Mouse (Mus musculus) intestine, embryonic 16.5 days (tissue): Measurements from ENCODE around the gene Setd7. TPM values are rescaled to one million over a fixed set of nuclear protein-coding genes. Genes with fewer than 3 reads are reported as not detected.

Source experiments
- ATAC-seq: fragments of 200-750 bp; cut with Nextera tagmentation; 2 replicates; pipeline ENCODE4 v1.8.0; 2017; ENCODE audit warnings: moderate TSS enrichment, moderate library complexity
- H3K27ac ChIP-seq: fragments of 300-500 bp; sonication (generic); 2 replicates; pipeline ENCODE4 v1.5.1; 2014; ENCODE audit warnings: mild to moderate bottlenecking, low read length
- H3K27me3 ChIP-seq: fragments of 300-500 bp; sonication (generic); replicated peaks from 2 replicates; pipeline ENCODE4 v1.6.1; 2014; ENCODE audit warnings: low read length, control low read depth, mixed read lengths; ENCODE audit not compliant: control insufficient read depth, insufficient read depth
- H3K36me3 ChIP-seq: fragments of 300-500 bp; sonication (generic); 2 replicates; pipeline ENCODE4 v1.6.1; 2014; ENCODE audit warnings: low read length, control low read depth; ENCODE audit not compliant: control insufficient read depth, insufficient read depth
- H3K4me1 ChIP-seq: fragments of 300-500 bp; sonication (generic); 2 replicates; pipeline ENCODE4 v1.6.1; 2014; ENCODE audit warnings: low read length, control low read depth, mixed read lengths; ENCODE audit not compliant: control insufficient read depth, insufficient read depth
- H3K4me2 ChIP-seq: fragments of 300-500 bp; sonication (generic); 2 replicates; pipeline ENCODE4 v1.6.1; 2014; ENCODE audit warnings: low read depth, low read length, control low read depth
- H3K4me3 ChIP-seq: fragments of 300-500 bp; sonication (generic); 2 replicates; pipeline ENCODE4 v1.5.1; 2014; ENCODE audit warnings: mild to moderate bottlenecking, low read length
- H3K9ac ChIP-seq: fragments of 300-500 bp; sonication (generic); 2 replicates; pipeline ENCODE4 v1.6.1; 2014; ENCODE audit warnings: low read depth, low read length
- H3K9me3 ChIP-seq: fragments of 300-500 bp; sonication (generic); 2 replicates; pipeline ENCODE4 v1.6.1; 2016; ENCODE audit warnings: low read length, control low read depth; ENCODE audit not compliant: control insufficient read depth
- WGBS: fragments of 180-500 bp; shearing (Covaris S2); extraction: QIAGEN DNeasy Blood & Tissue Kit; methylation state at CpG from one replicate; pipeline ENCODE4 v1.1.7; 2014; 5-methylcytosine and 5-hydroxymethylcytosine counted together
- polyA plus RNA-seq: library from polyadenylated mRNA; unstranded; fragments of >200 nt; fragmentation: Nextera tagmentation; extraction: Ambion mirVana; gene quantifications from 2 replicates; pipeline ENCODE4 v1.2.1, GENCODE M21; 2015

The Setd7 gene
- polyA plus RNA-seq, 1 experiment from 2014 or later, result 1.8 TPM

DNA sequence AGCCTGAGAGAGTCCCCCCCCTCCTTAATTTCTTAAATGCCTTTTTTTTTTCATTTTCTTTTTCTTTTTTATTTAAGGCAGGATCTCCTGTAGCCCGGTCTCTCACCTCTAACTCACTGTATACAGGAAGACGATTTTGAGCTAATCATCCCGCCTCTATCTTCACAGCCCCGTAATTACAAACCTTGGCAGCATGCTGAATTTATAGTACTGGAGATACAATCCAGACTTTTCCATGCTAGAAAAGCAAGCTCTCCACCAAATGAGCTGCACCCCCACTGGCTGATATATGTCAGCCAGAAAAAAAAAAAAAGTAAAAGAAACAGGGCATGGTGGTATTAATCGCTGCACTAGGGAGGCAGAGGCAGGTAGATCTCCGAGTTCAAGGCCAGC lies 1.3 kb upstream of the Setd7 start:
- Histone ChIP-seq H3K4me1 (peaks cover 13% of the 10 kb centered on the region), H3K9me3 (no peaks in the 10 kb centered on the region), H3K9ac (no peak overlapping the region), H3K27me3 (no peaks in the 10 kb centered on the region), H3K4me2 (peak overlapping the region; percentile 98), H3K36me3 (peaks cover 4% of the 10 kb centered on the region; the same call in 1 of the 2 replicates), H3K4me3 (peak overlapping the region; percentile 84; the same call in 1 of the 2 replicates), H3K27ac (no peak overlapping the region)
- 55% methylated on average over 6 of the region's 6 CpGs for WGBS
- no peak for ATAC-seq

DNA sequence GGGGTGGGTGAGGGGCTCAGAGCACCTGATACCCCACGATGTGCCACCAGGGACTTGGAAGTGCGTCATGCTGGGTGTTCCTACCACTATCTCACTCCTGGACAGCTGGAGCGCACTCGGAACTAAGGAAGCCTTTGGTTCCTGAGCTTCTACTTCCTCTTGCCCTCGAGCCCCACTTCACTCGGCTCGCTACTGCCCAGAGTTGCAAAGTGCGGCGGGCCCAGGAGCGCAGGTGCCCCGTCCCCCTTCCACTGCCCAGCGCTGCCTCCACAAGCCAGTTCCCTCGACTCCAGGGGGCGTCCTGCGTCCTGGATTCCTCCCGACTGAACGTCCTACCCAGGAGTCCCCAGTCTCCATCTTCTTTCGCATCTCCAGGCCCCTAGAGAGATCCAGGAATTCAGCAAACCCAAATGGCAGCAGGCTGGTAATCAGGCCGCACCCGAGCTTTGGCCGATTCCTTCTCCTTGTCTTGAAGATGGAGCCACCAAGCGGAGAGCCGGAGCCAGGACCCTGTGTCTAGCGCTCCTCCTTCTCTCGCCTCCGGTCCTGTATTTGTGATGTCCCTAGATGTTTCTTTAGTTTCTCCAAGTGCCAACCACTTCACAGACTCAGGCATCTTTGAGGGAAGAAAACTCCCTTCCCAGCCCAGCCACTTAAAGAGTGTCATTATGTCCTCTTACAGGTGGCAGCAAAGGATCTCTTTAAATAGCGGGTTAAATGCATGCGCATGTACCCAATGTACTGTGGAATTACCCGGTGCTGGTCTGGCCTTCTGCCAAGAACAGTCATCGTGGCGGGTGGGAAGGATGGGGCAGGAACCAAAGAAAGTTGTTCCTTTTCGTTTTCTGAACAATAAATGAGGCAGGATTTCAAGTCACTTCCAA lies 672 bp upstream of the Setd7 start:
- Histone ChIP-seq H3K9ac (peak overlapping the region; percentile 90), H3K4me2 (peak overlapping the region; percentile 98), H3K4me1 (peaks cover 13% of the 10 kb centered on the region), H3K27me3 (no peaks in the 10 kb centered on the region), H3K27ac (peak overlapping the region; percentile 94), H3K36me3 (peaks cover 4% of the 10 kb centered on the region; the same call in 1 of the 2 replicates), H3K4me3 (peak overlapping the region; percentile 84), H3K9me3 (no peaks in the 10 kb centered on the region)
- peak; percentile 58 for ATAC-seq
- under 1% methylated on average over 32 of the region's 32 CpGs for WGBS

DNA sequence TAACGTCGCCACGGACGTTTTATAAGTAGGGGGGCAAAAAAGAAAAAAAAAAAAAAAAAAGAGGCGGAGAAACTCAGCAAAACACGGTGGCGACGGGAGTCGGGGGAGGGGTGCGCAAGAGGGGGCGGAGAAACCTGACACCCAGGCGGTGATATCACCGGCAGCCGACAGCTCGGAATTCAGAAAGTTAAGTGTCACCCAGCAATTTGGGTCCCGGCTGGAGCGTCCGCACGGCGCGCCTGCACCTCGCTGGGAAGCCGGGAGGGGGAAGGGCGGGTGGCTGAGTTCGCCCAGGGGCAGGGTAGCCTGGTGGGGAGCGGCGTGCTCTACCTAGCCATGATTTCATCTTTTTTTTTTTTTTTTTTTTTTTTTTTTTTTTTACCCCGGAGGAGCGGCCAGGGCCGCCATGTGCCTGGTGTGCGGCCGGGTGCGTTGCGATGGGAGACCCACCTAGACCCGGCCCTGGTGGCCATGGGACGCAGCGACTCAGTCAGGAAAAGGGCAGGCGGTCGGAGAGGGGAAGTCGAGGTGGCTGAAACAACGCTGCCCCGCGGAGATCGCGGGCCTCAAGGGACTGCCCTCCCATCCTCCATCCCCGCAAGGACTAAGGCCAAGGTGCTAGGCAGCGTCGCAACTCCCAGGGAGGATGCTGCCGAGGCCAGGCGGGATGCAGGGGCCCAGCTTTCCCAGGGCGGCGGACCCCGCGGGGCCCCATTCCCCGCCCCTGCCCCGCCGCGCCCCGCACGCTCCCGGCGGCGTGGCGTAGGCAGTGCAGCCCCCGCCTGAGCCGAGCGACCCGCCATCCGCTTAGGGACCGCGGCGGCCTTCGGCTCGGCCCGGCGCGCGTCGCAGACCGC lies 857 bp downstream of the Setd7 start:
- ATAC-seq, result peak; percentile 56
- Histone ChIP-seq H3K9ac (peak overlapping the region; percentile 90), H3K4me2 (peak overlapping the region; percentile 98), H3K27me3 (no peaks in the 10 kb centered on the region), H3K27ac (peak overlapping the region; percentile 94), H3K4me1 (peaks cover 13% of the 10 kb centered on the region), H3K36me3 (peaks cover 4% of the 10 kb centered on the region; the same call in 1 of the 2 replicates), H3K4me3 (peak overlapping the region; percentile 84), H3K9me3 (no peaks in the 10 kb centered on the region)
- under 1% methylated on average over 72 of the region's 80 CpGs for WGBS

DNA sequence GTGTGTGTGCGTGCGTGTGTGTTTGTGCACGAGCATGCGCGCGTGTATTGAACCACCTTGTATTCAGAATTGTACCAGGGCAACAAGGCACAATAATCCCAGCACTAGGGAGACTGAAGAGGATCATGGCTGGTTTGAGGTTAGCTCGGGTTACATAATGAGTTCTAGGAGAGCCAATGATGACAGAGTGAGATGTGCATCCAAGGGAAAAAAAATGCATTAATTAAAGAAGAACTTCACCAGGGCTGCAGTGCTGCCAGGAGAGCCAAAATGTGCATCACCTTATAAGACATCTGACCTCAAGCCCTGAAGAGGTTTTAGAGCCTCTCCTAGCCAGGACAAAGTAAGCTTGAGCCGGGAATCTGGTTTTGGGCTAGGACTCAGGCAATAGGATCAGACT lies 5.1 kb downstream of the Setd7 start:
- no peak overlapping the region for H3K9ac ChIP-seq
- peaks cover 22% of the 10 kb centered on the region for H3K4me1 ChIP-seq
- H3K9me3 ChIP-seq, result no peaks in the 10 kb centered on the region
- 82% methylated on average over 8 of the region's 8 CpGs for WGBS
- no peak overlapping the region for H3K4me2 ChIP-seq
- peaks cover 4% of the 10 kb centered on the region; the same call in 1 of the 2 replicates for H3K36me3 ChIP-seq
- no peak for ATAC-seq
- no peak overlapping the region for H3K4me3 ChIP-seq
- H3K27ac ChIP-seq, result no peak overlapping the region
- no peaks in the 10 kb centered on the region for H3K27me3 ChIP-seq

DNA sequence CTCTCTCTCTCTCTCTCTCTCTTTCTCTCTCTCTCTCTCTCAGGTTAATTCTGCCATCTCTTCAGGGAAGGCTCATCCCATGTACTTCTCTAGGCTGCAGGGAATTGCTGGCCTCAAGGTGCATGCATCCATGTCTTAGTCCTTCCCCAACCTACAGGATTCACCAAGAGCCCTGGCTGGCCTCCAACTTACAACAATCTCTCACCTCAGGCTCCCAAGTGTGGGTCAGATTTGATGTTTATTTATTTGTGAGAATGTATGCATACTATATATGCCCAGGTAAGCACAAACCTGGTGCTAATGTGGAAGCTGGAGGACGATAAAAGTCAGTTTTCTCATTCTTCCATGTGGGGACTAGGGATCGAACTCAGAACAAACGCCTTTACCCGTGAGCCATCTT lies 5.8 kb downstream of the Setd7 start:
- H3K4me1 ChIP-seq, result peaks cover 22% of the 10 kb centered on the region
- no peaks in the 10 kb centered on the region for H3K9me3 ChIP-seq
- WGBS, result 88% methylated on average over 4 of the region's 4 CpGs
- no peaks in the 10 kb centered on the region for H3K27me3 ChIP-seq
- no peak overlapping the region for H3K27ac ChIP-seq
- no peak for ATAC-seq
- no peak overlapping the region for H3K4me3 ChIP-seq
- H3K9ac ChIP-seq, result no peak overlapping the region
- no peak overlapping the region for H3K4me2 ChIP-seq
- peaks cover 4% of the 10 kb centered on the region; the same call in 1 of the 2 replicates for H3K36me3 ChIP-seq

DNA sequence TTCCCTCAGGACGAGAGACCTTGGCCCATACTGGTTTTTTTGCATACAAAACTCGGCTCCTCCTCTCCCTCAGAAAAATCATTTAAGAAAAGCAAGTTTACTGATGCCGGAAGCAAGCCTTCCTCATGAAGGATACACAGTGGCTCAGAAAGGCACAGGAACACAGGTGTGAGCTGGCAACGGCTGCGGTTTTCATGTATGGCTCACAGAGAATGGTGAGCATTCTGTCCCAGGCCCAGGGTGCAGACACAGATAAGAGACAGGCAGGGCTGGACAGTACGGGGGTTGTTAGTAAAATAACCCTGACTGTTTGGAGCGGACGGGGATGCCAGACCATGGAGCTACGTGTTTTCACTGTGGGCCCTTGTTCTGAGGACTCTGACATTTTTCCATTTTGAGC lies 6.6 kb downstream of the Setd7 start:
- no peaks in the 10 kb centered on the region for H3K27me3 ChIP-seq
- peaks cover 22% of the 10 kb centered on the region for H3K4me1 ChIP-seq
- ATAC-seq, result no peak
- no peak overlapping the region for H3K9ac ChIP-seq
- no peaks in the 10 kb centered on the region for H3K9me3 ChIP-seq
- H3K4me2 ChIP-seq, result no peak overlapping the region
- H3K36me3 ChIP-seq, result peaks cover 4% of the 10 kb centered on the region; the same call in 1 of the 2 replicates
- H3K4me3 ChIP-seq, result no peak overlapping the region
- 68% methylated on average over 9 of the region's 9 CpGs for WGBS
- no peak overlapping the region for H3K27ac ChIP-seq

DNA sequence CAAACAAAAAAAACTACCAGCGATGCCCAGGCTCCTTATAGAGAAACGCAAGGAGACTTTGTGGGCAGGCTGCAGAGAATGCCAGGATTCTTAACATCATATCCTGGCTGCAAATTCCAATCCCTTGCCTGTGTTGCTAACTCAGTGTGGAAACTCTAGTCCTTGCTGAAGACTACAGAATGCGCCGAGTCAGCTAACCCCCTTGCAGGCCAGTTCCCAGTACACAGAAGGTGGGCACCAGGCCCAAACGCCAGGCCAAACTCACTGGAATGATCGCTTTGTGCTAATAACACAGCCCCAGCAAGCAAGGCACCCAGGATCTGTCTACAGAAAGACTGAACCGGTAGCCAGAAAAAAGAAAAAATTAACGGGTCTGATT lies 7.2 kb downstream of the Setd7 start:
- H3K36me3 ChIP-seq, result peaks cover 4% of the 10 kb centered on the region; the same call in 1 of the 2 replicates
- H3K27me3 ChIP-seq, result no peaks in the 10 kb centered on the region
- H3K4me2 ChIP-seq, result no peak overlapping the region
- H3K4me3 ChIP-seq, result no peak overlapping the region
- 54% methylated on average over 8 of the region's 8 CpGs for WGBS
- no peak overlapping the region for H3K9ac ChIP-seq
- H3K9me3 ChIP-seq, result no peaks in the 10 kb centered on the region
- peaks cover 24% of the 10 kb centered on the region for H3K4me1 ChIP-seq
- ATAC-seq, result no peak
- H3K27ac ChIP-seq, result no peak overlapping the region

DNA sequence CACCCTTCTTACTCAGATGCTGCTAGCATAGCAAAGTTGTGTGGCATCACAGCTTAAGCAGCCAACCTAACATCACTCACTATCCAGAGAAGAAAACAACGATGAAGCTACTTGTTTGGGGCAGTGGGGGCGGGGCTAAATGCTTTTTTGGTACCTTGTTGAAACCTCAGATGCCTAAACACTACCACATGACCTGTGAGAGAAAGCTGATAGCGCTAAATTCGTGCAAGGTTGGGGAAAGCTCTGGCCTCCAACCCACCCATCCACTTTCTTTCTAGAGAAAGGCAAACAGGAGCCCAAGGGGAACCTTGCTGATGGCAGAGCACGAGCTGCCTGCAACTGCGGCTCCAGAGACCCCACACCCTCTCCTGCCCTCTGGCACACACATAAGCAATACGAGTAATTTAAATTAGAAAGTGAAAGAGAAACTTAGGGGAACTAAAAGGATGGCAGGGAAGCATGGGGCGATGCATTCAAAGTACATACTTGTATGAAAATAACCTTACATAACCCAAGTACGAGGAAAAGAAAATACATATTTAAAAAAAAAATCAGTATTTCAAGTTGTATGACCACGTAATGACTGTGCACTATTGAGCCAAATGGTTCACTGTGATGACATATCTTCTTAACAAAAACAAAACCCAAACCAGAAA lies 7.7 kb downstream of the Setd7 start:
- WGBS, result 48% methylated on average over 10 of the region's 10 CpGs
- peaks cover 20% of the 10 kb centered on the region for H3K4me1 ChIP-seq
- H3K9me3 ChIP-seq, result no peaks in the 10 kb centered on the region
- no peaks in the 10 kb centered on the region for H3K27me3 ChIP-seq
- H3K27ac ChIP-seq, result no peak overlapping the region
- H3K4me2 ChIP-seq, result peak overlapping the region; percentile 21; the same call in 1 of the 2 replicates
- 0 out of 2 replicates have a peak, but pooled peaks have one; percentile 43 for ATAC-seq
- H3K4me3 ChIP-seq, result no peak overlapping the region
- H3K9ac ChIP-seq, result peak overlapping the region; percentile 4; the same call in 1 of the 2 replicates
- peaks cover 4% of the 10 kb centered on the region; the same call in 1 of the 2 replicates for H3K36me3 ChIP-seq

DNA sequence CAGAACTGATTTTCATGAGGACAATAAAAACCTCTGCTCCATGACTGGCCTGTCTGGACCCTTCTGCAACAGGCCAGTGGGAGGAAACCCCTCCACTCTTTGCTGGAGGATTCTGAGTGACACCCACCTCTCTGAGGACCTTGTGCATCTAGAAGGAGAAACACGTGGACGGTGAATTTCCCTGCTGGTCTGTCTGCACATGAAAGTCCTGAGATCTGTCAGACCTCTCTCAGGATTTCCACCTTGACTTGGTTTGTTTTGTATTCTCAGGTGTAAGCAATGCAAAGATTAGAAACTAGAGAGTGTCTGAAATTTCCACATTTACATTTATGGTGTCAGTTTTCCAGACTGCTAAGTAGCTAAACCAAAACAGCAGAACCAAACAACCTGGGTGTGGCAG lies 8.5 kb downstream of the Setd7 start:
- Histone ChIP-seq H3K4me3 (no peak overlapping the region), H3K27me3 (no peaks in the 10 kb centered on the region), H3K4me1 (peaks cover 20% of the 10 kb centered on the region), H3K9ac (no peak overlapping the region), H3K9me3 (no peaks in the 10 kb centered on the region), H3K4me2 (no peak overlapping the region), H3K27ac (no peak overlapping the region), H3K36me3 (peaks cover under 1% of the 10 kb centered on the region; the same call in 1 of the 2 replicates)
- ATAC-seq, result no peak
- 76% methylated on average over 2 of the region's 2 CpGs for WGBS
